ENCODE assay signal across 9 mouse cellular contexts in the genomic region with DNA sequence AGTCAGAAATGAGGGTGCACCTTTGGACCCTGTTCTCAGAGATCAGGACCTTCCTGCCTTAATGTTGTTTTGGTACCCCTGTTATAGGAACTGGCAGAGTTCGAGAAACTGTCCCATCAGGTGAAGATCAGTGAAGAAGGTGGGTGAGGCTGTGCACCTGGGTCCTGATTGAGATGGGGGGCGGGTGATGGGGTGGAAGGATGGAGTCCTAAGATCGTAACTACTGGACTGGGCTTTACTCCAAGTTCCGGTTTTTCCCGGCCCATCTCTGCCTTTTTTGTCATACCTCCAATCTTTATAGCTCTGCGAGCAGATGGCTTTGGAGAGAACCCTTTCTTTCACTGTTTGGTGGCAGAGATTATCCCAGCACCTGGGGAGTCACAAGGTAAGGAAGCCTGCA. TPM values are rescaled to one million over a fixed set of nuclear protein-coding genes. Genes with fewer than 3 reads are reported as not detected.
A peak's percentile ranks its signal among the peaks of the same experiment; 100 is the strongest.
DNase-seq lines count a peak whose midpoint lies in the region; ATAC-seq and TF ChIP-seq lines count a peak whose summit lies in the region.
"Had no signal": no experiment of that assay in that cellular context is flagged by ENCODE, and none has a peak within 500 bp of the region (broad histone marks: within the 10 kb centered on the region; RNA-seq: fewer than 3 reads in every experiment).

No protein-coding gene starts in this region.

- no peak for ATAC-seq in lung, postnatal 0 days

- H3K4me3 ChIP-seq in lung, postnatal 0 days (ENCODE audit: low read depth, low read length), result peak overlapping the region; percentile 46
- peak overlapping the region; percentile 59 for H3K4me3 ChIP-seq in forebrain, embryonic 10.5 days
- H3K4me3 ChIP-seq in limb, embryonic 10.5 days, result peak overlapping the region; percentile 57
- peak overlapping the region; percentile 67 for H3K4me3 ChIP-seq in small intestine, adult 2 months (ENCODE audit: low read depth, low read length)

- no peaks in the 10 kb centered on the region for H3K36me3 ChIP-seq in lung, postnatal 0 days (ENCODE audit: insufficient read depth, low read length)
- H3K36me3 ChIP-seq in forebrain, embryonic 10.5 days (replicated peaks), result 0 out of 2 replicates have a peak, but pooled peaks cover 2% of the 10 kb centered on the region
- no peaks in the 10 kb centered on the region for H3K36me3 ChIP-seq in limb, embryonic 10.5 days
- no peaks in the 10 kb centered on the region for H3K36me3 ChIP-seq in small intestine, adult 2 months (ENCODE audit: control insufficient read depth, insufficient read depth, low read length)

- no peaks in the 10 kb centered on the region for H3K4me1 ChIP-seq in lung, postnatal 0 days (ENCODE audit: insufficient read depth, low read depth, low read length)
- H3K4me1 ChIP-seq in forebrain, embryonic 10.5 days, result peaks cover 33% of the 10 kb centered on the region
- H3K4me1 ChIP-seq in limb, embryonic 10.5 days, result peaks cover 17% of the 10 kb centered on the region
- peaks cover 12% of the 10 kb centered on the region for H3K4me1 ChIP-seq in small intestine, adult 2 months (ENCODE audit: control insufficient read depth, insufficient read depth, insufficient read length, low read length)

- no peaks in the 10 kb centered on the region for H3K27me3 ChIP-seq in lung, postnatal 0 days (replicated peaks; ENCODE audit: insufficient read depth, low read length)
- peaks cover 7% of the 10 kb centered on the region; the same call in 1 of the 2 replicates for H3K27me3 ChIP-seq in forebrain, embryonic 10.5 days (ENCODE audit: poor library complexity, severe bottlenecking)
- H3K27me3 ChIP-seq in limb, embryonic 10.5 days (ENCODE audit: low read depth, poor library complexity, severe bottlenecking), result peaks cover 6% of the 10 kb centered on the region; the same call in 1 of the 2 replicates
- no peaks in the 10 kb centered on the region for H3K27me3 ChIP-seq in small intestine, adult 2 months (ENCODE audit: control insufficient read depth, insufficient read depth, low read length)

- no peak for TF ChIP-seq POLR2A in small intestine, adult 2 months (IDR thresholded peaks at IDR 0.05; ENCODE audit: low read depth, low read length)

- peak overlapping the region; percentile 7; the same call in 1 of the 2 replicates for H3K27ac ChIP-seq in lung, postnatal 0 days (ENCODE audit: low read length)
- H3K27ac ChIP-seq in forebrain, embryonic 10.5 days, result peak overlapping the region; percentile 93
- peak overlapping the region; percentile 91 for H3K27ac ChIP-seq in limb, embryonic 10.5 days
- H3K27ac ChIP-seq in small intestine, adult 2 months (ENCODE audit: insufficient read depth, low read depth, low read length), result no peak overlapping the region

- no peak for TF ChIP-seq EP300 in lung, postnatal 0 days (IDR thresholded peaks at IDR 0.05)

- H3K9me3 ChIP-seq in lung, postnatal 0 days (ENCODE audit: low read length), result no peaks in the 10 kb centered on the region
- H3K9me3 ChIP-seq in forebrain, embryonic 10.5 days, result no peaks in the 10 kb centered on the region
- no peaks in the 10 kb centered on the region for H3K9me3 ChIP-seq in limb, embryonic 10.5 days (replicated peaks)

- H3K9ac ChIP-seq in lung, postnatal 0 days (replicated peaks; ENCODE audit: low read depth), result peak overlapping the region; percentile 54

- DNase-seq in lung, postnatal 0 days (ENCODE audit: low spot score), result no peak
- DNase-seq in lung, postnatal 4 days, result no peak
- DNase-seq in forebrain, embryonic 10.5 days (ENCODE audit: extremely low spot score, low spot score), result no peak
- DNase-seq in limb, embryonic 10.5 days (ENCODE audit: low spot score), result peak; percentile 37
- DNase-seq in gastrocnemius, adult 18-20 months (ENCODE audit: low spot score), result no peak
- DNase-seq in c-Kit-positive CD71-positive TER-119-positive erythroid progenitor cells, embryonic 14.5 days (ENCODE audit: low spot score), result no peak
- DNase-seq in thymus, postnatal 25 days, result no peak

- TF ChIP-seq CTCF in lung, postnatal 0 days (IDR thresholded peaks at IDR 0.05), result no peak
- TF ChIP-seq CTCF in small intestine, adult 2 months (IDR thresholded peaks at IDR 0.05; ENCODE audit: extremely low read depth, insufficient read length, insufficient replicate concordance, low read depth, low read length), result no peak

- peak overlapping the region; percentile 56 for H3K4me2 ChIP-seq in lung, postnatal 0 days (replicated peaks; ENCODE audit: low read depth, low read length)

- WGBS in lung, postnatal 0 days, result 18% methylated on average over 4 of the region's 6 CpGs
- 59% methylated on average over 6 of the region's 6 CpGs for WGBS in forebrain, embryonic 10.5 days
- 44% methylated on average over 6 of the region's 6 CpGs for WGBS in limb, embryonic 10.5 days
- 12% methylated on average over 6 of the region's 6 CpGs for WGBS in small intestine, adult 2 months

RNA-seq across cellular contexts. Expression of a gene that starts 0.6 kb away (rescaled TPM):
- polyA plus RNA-seq in lung, postnatal 0 days (2015; fragmentation: Nextera tagmentation; extraction: Ambion mirVana), result 14.4 and 16.3 TPM in 2 replicates
- polyA plus RNA-seq in forebrain, embryonic 10.5 days (2016; fragmentation: Nextera tagmentation; extraction: Ambion mirVana), result 13.7 and 15.4 TPM in 2 replicates
- 9.1 and 13.7 TPM in 2 replicates for polyA plus RNA-seq in limb, embryonic 10.5 days (2016; fragmentation: Nextera tagmentation; extraction: Ambion mirVana)
- 0.44 and 0.49 TPM in 2 replicates for polyA plus RNA-seq in small intestine, adult 2 months (2012; rRNA removed)
- total RNA-seq in gastrocnemius, adult 18-20 months (2021), result 1 to 10 TPM; 2.5 to 2.6 TPM
- total RNA-seq: common myeloid progenitor, adult 5-6 weeks had no signal

RNA-seq across cellular contexts. Expression of a gene that starts 4.7 kb away (rescaled TPM):
- polyA plus RNA-seq in lung, postnatal 0 days (2015; fragmentation: Nextera tagmentation; extraction: Ambion mirVana), result not detected in 2 replicates
- not detected in 2 replicates for polyA plus RNA-seq in forebrain, embryonic 10.5 days (2016; fragmentation: Nextera tagmentation; extraction: Ambion mirVana)
- not detected in 2 replicates for polyA plus RNA-seq in limb, embryonic 10.5 days (2016; fragmentation: Nextera tagmentation; extraction: Ambion mirVana)
- not detected in 2 replicates for polyA plus RNA-seq in small intestine, adult 2 months (2012; rRNA removed)
- not detected for total RNA-seq in gastrocnemius, adult 18-20 months (2021)
- total RNA-seq: common myeloid progenitor, adult 5-6 weeks had no signal

RNA-seq across cellular contexts. Expression of a gene that starts 10.4 kb away (rescaled TPM):
- polyA plus RNA-seq in lung, postnatal 0 days (2015; fragmentation: Nextera tagmentation; extraction: Ambion mirVana), result 16.3 and 17.9 TPM in 2 replicates
- 32.5 and 34.6 TPM in 2 replicates for polyA plus RNA-seq in forebrain, embryonic 10.5 days (2016; fragmentation: Nextera tagmentation; extraction: Ambion mirVana)
- polyA plus RNA-seq in limb, embryonic 10.5 days (2016; fragmentation: Nextera tagmentation; extraction: Ambion mirVana), result 45.4 and 48.1 TPM in 2 replicates
- polyA plus RNA-seq in small intestine, adult 2 months (2012; rRNA removed), result 13.4 and 29.2 TPM in 2 replicates
- 100 to 1,000 TPM; 101 to 106 TPM for total RNA-seq in gastrocnemius, adult 18-20 months (2021)

RNA-seq across cellular contexts. Expression of a gene that starts 16.7 kb away (rescaled TPM):
- polyA plus RNA-seq in lung, postnatal 0 days (2015; fragmentation: Nextera tagmentation; extraction: Ambion mirVana), result 7.5 and 8.1 TPM in 2 replicates
- polyA plus RNA-seq in forebrain, embryonic 10.5 days (2016; fragmentation: Nextera tagmentation; extraction: Ambion mirVana), result 4.3 and 4.6 TPM in 2 replicates
- polyA plus RNA-seq in limb, embryonic 10.5 days (2016; fragmentation: Nextera tagmentation; extraction: Ambion mirVana), result 1.5 TPM in 2 replicates
- 2.5 and 4.5 TPM in 2 replicates for polyA plus RNA-seq in small intestine, adult 2 months (2012; rRNA removed)
- total RNA-seq in gastrocnemius, adult 18-20 months (2021), result 100 to 1,000 TPM; 347 to 393 TPM

RNA-seq across cellular contexts. Expression of a gene that starts 32.7 kb away (rescaled TPM):
- 0.14 and 0.17 TPM in 2 replicates for polyA plus RNA-seq in lung, postnatal 0 days (2015; fragmentation: Nextera tagmentation; extraction: Ambion mirVana)
- polyA plus RNA-seq in forebrain, embryonic 10.5 days (2016; fragmentation: Nextera tagmentation; extraction: Ambion mirVana), result not detected in 2 replicates
- polyA plus RNA-seq in limb, embryonic 10.5 days (2016; fragmentation: Nextera tagmentation; extraction: Ambion mirVana), result 0.16 TPM in 1 of 2 replicates, not detected in the other
- 0.43 TPM in 1 of 2 replicates, not detected in the other for polyA plus RNA-seq in small intestine, adult 2 months (2012; rRNA removed)
- not detected for total RNA-seq in gastrocnemius, adult 18-20 months (2021)
- total RNA-seq: common myeloid progenitor, adult 5-6 weeks had no signal
